Mouse (Mus musculus) CH12.LX (cell line): ENCODE measurements around the gene Il6ra. TPM values are rescaled to one million over a fixed set of nuclear protein-coding genes. Genes with fewer than 3 reads are reported as not detected.

Source experiments
- DNase-seq: peaks from one replicate; pipeline ENCODE4 v3.0.0-alpha.2; 2013; ENCODE audit errors: extremely low read depth
- H3K27ac ChIP-seq: 2 replicates; pipeline ENCODE4 v1.5.1; 2012; ENCODE audit warnings: low read depth, mild to moderate bottlenecking, control low read depth, moderate library complexity; ENCODE audit not compliant: insufficient read depth
- H3K27me3 ChIP-seq: replicated peaks from 2 replicates; pipeline ENCODE3; 2012; ENCODE audit warnings: inconsistent platforms
- H3K36me3 ChIP-seq, 2 experiments: replicated peaks in 1 of 2; 2 replicates each; pipeline versions ENCODE3 to v1.6.1; 2012; ENCODE audit warnings: inconsistent platforms in 1 of 2, low read length in 1 of 2, mild to moderate bottlenecking in 1 of 2, mixed read lengths in 1 of 2, moderate library complexity in 1 of 2; ENCODE audit not compliant: control insufficient read depth in 1 of 2, insufficient read depth in 1 of 2
- H3K4me1 ChIP-seq, 2 experiments: 2 replicates each; pipeline ENCODE4 v1.6.1; 2012; ENCODE audit warnings: inconsistent platforms in 1 of 2, moderate library complexity in 1 of 2; ENCODE audit not compliant: insufficient read depth in 2 of 2, control insufficient read depth in 1 of 2
- H3K4me2 ChIP-seq: 2 replicates; pipeline ENCODE4 v1.6.1; 2012; ENCODE audit warnings: low read depth, mild to moderate bottlenecking, control low read depth; ENCODE audit not compliant: poor library complexity, insufficient read depth, severe bottlenecking
- H3K4me3 ChIP-seq, 3 experiments: fragments of 150-350 bp in 1 of 3; sonication (generic) in 1 of 3; replicated peaks in 1 of 3; 2 replicates each; pipeline versions ENCODE3 to v1.5.1; 2011 to 2012; ENCODE audit warnings: low read depth in 2 of 3, low read length in 2 of 3, mild to moderate bottlenecking in 2 of 3, moderate library complexity in 2 of 3, control low read depth in 1 of 3, improper control_type of control experiment in 1 of 3, inconsistent platforms in 1 of 3, mixed read lengths in 1 of 3; ENCODE audit not compliant: poor library complexity in 1 of 3
- H3K79me2 ChIP-seq: replicated peaks from 2 replicates; pipeline ENCODE4 v1.6.1; 2012; ENCODE audit warnings: mild to moderate bottlenecking, moderate library complexity; ENCODE audit not compliant: control insufficient read depth, poor library complexity, insufficient read depth, severe bottlenecking; ENCODE audit errors: extremely low read depth
- H3K9ac ChIP-seq: 2 replicates; pipeline ENCODE4 v1.6.1; 2012; ENCODE audit warnings: low read depth, mild to moderate bottlenecking, control low read depth, moderate library complexity; ENCODE audit not compliant: insufficient read depth
- H3K9me3 ChIP-seq: replicated peaks from 2 replicates; pipeline ENCODE3; 2012; ENCODE audit warnings: low read length, inconsistent platforms, mixed read lengths
- CHD2 ChIP-seq: IDR thresholded peaks from 2 replicates; pipeline ENCODE4 v1.6.1; 2011; ENCODE audit warnings: low read length, improper control_type of control experiment
- CTCF ChIP-seq, 2 experiments: IDR thresholded peaks in 1 of 2; conservative IDR thresholded peaks in 1 of 2; 2 replicates each; pipeline ENCODE4 v1.5.1; 2011 to 2012; ENCODE audit warnings: low read depth in 2 of 2, low read length in 2 of 2, improper control_type of control experiment in 1 of 2, inconsistent platforms in 1 of 2, mild to moderate bottlenecking in 1 of 2, moderate library complexity in 1 of 2
- E2F4 ChIP-seq: IDR thresholded peaks from 2 replicates; pipeline ENCODE4 v1.6.1; 2011; ENCODE audit warnings: low read depth, low read length, improper control_type of control experiment; ENCODE audit not compliant: insufficient replicate concordance
- ELF1 ChIP-seq: IDR thresholded peaks from 2 replicates; pipeline ENCODE4 v1.6.1; 2014; ENCODE audit warnings: low read depth, mild to moderate bottlenecking, inconsistent platforms, low read length, improper control_type of control experiment
- EP300 ChIP-seq: IDR thresholded peaks from 2 replicates; pipeline ENCODE4 v1.6.1; 2011; ENCODE audit warnings: low read length, improper control_type of control experiment
- GABPA ChIP-seq: IDR thresholded peaks from 2 replicates; pipeline ENCODE4 v1.6.1; 2012; ENCODE audit warnings: low read depth, low read length, improper control_type of control experiment, inconsistent platforms; ENCODE audit not compliant: insufficient replicate concordance
- HCFC1 ChIP-seq: IDR thresholded peaks from 2 replicates; pipeline ENCODE4 v1.6.1; 2012; ENCODE audit warnings: low read depth, mild to moderate bottlenecking, inconsistent platforms, low read length, improper control_type of control experiment
- IRF4 ChIP-seq: IDR thresholded peaks from 2 replicates; pipeline ENCODE4 v1.6.1; 2014; ENCODE audit warnings: low read depth, mild to moderate bottlenecking, inconsistent platforms, low read length, improper control_type of control experiment
- JUND ChIP-seq: conservative IDR thresholded peaks from 2 replicates; pipeline ENCODE4 v1.6.1; 2011; ENCODE audit warnings: low read depth, low read length, improper control_type of control experiment
- MAX ChIP-seq: IDR thresholded peaks from 2 replicates; pipeline ENCODE4 v1.6.1; 2011; ENCODE audit warnings: low read length, improper control_type of control experiment
- MAZ ChIP-seq: IDR thresholded peaks from 2 replicates; pipeline ENCODE4 v1.6.1; 2012; ENCODE audit warnings: low read depth, mild to moderate bottlenecking, inconsistent platforms, low read length, improper control_type of control experiment, moderate library complexity
- MEF2A ChIP-seq: IDR thresholded peaks from 2 replicates; pipeline ENCODE4 v1.6.1; 2014; ENCODE audit warnings: low read depth, mild to moderate bottlenecking, inconsistent platforms, low read length, improper control_type of control experiment, borderline replicate concordance
- MYC ChIP-seq: IDR thresholded peaks from 2 replicates; pipeline ENCODE4 v1.6.1; 2011; ENCODE audit warnings: low read depth, mild to moderate bottlenecking, improper control_type of control experiment, low read length
- PAX5 ChIP-seq: IDR thresholded peaks from 2 replicates; pipeline ENCODE4 v1.6.1; 2012; ENCODE audit warnings: low read length, inconsistent platforms, mixed read lengths
- RCOR1 ChIP-seq: conservative IDR thresholded peaks from 2 replicates; pipeline ENCODE4 v1.6.1; 2012; ENCODE audit warnings: low read depth, mild to moderate bottlenecking, inconsistent platforms, low read length, improper control_type of control experiment
- SMC3 ChIP-seq: IDR thresholded peaks from 2 replicates; pipeline ENCODE4 v1.6.1; 2011; ENCODE audit warnings: low read depth, low read length, improper control_type of control experiment
- TBP ChIP-seq: conservative IDR thresholded peaks from 2 replicates; pipeline ENCODE4 v1.6.1; 2011; ENCODE audit warnings: low read depth, low read length, improper control_type of control experiment
- UBTF ChIP-seq: IDR thresholded peaks from 2 replicates; pipeline ENCODE4 v1.6.1; 2012; ENCODE audit warnings: low read depth, mild to moderate bottlenecking, inconsistent platforms, low read length, improper control_type of control experiment, moderate library complexity
- USF2 ChIP-seq: conservative IDR thresholded peaks from 2 replicates; pipeline ENCODE4 v1.6.1; 2011; ENCODE audit warnings: low read depth, low read length, improper control_type of control experiment
- ZC3H11A ChIP-seq: IDR thresholded peaks from 2 replicates; pipeline ENCODE4 v1.6.1; 2012; ENCODE audit warnings: low read depth, mild to moderate bottlenecking, inconsistent platforms, low read length, improper control_type of control experiment
- ZKSCAN1 ChIP-seq: IDR thresholded peaks from 2 replicates; pipeline ENCODE4 v1.6.1; 2012; ENCODE audit warnings: low read depth, inconsistent platforms, low read length, improper control_type of control experiment, borderline replicate concordance
- dilution Hi-C: fragments of 300-500 bp; cut with MboI; formaldehyde crosslinking; loops from 2 replicates; pipeline ENCODE4 v1.14.3; 2020; ENCODE audit warnings: low sequenced_read_pairs; ENCODE audit not compliant: extremely low pct_unique_long_range_greater_than_20kb, extremely low pct_ligation_motif_present
- in situ Hi-C: fragments of 300-500 bp; cut with MboI; formaldehyde crosslinking; loops from 3 replicates; pipeline ENCODE4 v1.14.3; 2019; ENCODE audit warnings: low sequenced_read_pairs, low pct_ligation_motif_present, low pct_unique_long_range_greater_than_20kb, mixed read lengths
- polyA plus RNA-seq: library from polyadenylated mRNA; unstranded; fragments of >175 nt; gene quantifications from 2 replicates; pipeline ENCODE4 v1.2.1, GENCODE M21; 2012; ENCODE audit warnings: low read depth; ENCODE audit not compliant: insufficient read length
- total RNA-seq, 2 experiments: library from RNA; depleted of rRNA; stranded (reverse); fragments of 300-350 nt in 1 of 2; fragments of >200 nt in 1 of 2; gene quantifications; 2 replicates each; pipeline ENCODE4 v1.2.3; 2012 to 2014

Il6ra gene
- total and polyA plus RNA-seq, 3 experiments, result 1.4 to 4.8 (median 1.6) TPM

DNA sequence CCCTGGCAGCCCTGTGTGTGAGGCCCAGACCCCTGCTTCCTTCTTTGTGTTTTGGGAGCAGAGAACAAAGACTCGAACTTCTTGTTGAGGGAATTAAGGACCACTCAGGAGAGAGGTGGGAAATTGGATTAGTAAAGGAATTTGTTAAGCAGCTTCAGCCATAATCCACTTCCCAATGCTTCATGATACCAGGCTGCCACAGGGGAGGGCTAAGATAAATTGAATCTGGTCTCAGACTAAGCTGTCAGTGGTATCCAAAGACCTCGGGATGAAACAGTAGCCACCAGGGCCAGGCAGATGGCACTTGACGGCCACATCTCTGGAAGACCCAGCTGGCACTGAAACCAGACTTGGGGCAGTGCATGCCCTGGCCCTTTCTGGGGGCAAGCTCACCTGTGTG lies 34.5 kb downstream of the Il6ra start:
- TF ChIP-seq SMC3 (no peak), ZC3H11A (no peak), IRF4 (no peak), MYC (no peak), TBP (no peak), UBTF (no peak), CHD2 (no peak), RCOR1 (no peak), ELF1 (no peak), ZKSCAN1 (no peak), CTCF (conservative IDR thresholded peaks at IDR 0.05 in 1 of 2, IDR thresholded peaks at IDR 0.05 in 1 of 2; ENCODE audit: low read depth in 2 of 2, low read length in 2 of 2) (no peak), HCFC1 (no peak), USF2 (no peak), MEF2A (no peak), MAX (no peak), EP300 (no peak), MAZ (no peak), E2F4 (no peak), GABPA (no peak), JUND (no peak)
- TF ChIP-seq, all 38 proteins: peak for 0
- Histone ChIP-seq H3K27ac (no peak overlapping the region), H3K79me2 (no peaks in the 10 kb centered on the region), H3K36me3 (peaks cover 0 to 9% of the 10 kb centered on the region in 2 experiments), H3K9ac (no peak overlapping the region), H3K4me1 (peaks cover 19 to 70% of the 10 kb centered on the region in 2 experiments), H3K27me3 (no peaks in the 10 kb centered on the region), H3K9me3 (no peaks in the 10 kb centered on the region), H3K4me3 (no peak overlapping the region), H3K4me2 (no peak overlapping the region)
- in situ Hi-C loops, result no loop called here
- DNase-seq, result no peak
- dilution Hi-C loops, result no loop called here

DNA sequence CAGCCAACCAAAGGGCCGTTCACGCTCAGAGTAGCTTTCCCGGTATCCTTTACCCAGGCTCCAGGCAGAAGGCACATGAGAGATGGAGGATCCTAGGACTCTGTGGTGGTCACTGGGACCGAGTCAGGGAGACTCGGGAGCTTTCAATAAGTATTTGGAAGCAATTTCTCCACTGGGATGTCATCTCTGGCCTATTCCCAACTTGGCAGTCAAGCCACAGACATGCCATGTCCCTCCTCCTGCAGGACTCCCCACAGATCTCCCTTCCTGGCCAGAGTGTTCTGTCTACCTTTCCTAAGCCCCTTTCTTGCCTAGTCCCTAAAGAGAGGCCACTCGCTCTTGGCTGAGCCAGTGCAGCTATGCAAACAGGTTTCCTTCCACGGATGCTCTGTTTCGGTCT lies 35.9 kb downstream of the Il6ra start:
- no peaks in the 10 kb centered on the region for H3K27me3 ChIP-seq
- H3K4me3 ChIP-seq, result no peak overlapping the region
- dilution Hi-C loops, result no loop called here
- peaks cover 7% of the 10 kb centered on the region for H3K9me3 ChIP-seq
- H3K27ac ChIP-seq, result no peak overlapping the region
- TF ChIP-seq ZC3H11A (no peak), PAX5 (no peak), MEF2A (no peak), CHD2 (no peak)
- TF ChIP-seq, all 38 proteins: peak for 0
- DNase-seq, result no peak
- H3K79me2 ChIP-seq, result no peaks in the 10 kb centered on the region
- no peak overlapping the region for H3K4me2 ChIP-seq
- H3K4me1 ChIP-seq, result peaks cover 10 to 61% of the 10 kb centered on the region in 2 experiments
- H3K9ac ChIP-seq, result no peak overlapping the region
- in situ Hi-C loops, result no loop called here
- peaks cover 0 to 10% of the 10 kb centered on the region in 2 experiments for H3K36me3 ChIP-seq
